Mouse (Mus musculus) bone marrow, adult 2 months (tissue): Measurements from ENCODE around the gene Akap2.

ENCODE experiments used
- CTCF ChIP-seq: fragments of 200-500 bp; IDR thresholded peaks from 2 replicates; pipeline ENCODE4 v1.5.1; 2011; ENCODE audit warnings: low read length, control low read depth; ENCODE audit not compliant: control insufficient read depth, insufficient read depth
- POLR2A ChIP-seq: fragments of 200-500 bp; IDR thresholded peaks from 2 replicates; pipeline ENCODE4 v1.6.1; 2011; ENCODE audit warnings: low read depth, mild to moderate bottlenecking, control low read depth, low read length, borderline replicate concordance; ENCODE audit not compliant: control insufficient read depth

DNA sequence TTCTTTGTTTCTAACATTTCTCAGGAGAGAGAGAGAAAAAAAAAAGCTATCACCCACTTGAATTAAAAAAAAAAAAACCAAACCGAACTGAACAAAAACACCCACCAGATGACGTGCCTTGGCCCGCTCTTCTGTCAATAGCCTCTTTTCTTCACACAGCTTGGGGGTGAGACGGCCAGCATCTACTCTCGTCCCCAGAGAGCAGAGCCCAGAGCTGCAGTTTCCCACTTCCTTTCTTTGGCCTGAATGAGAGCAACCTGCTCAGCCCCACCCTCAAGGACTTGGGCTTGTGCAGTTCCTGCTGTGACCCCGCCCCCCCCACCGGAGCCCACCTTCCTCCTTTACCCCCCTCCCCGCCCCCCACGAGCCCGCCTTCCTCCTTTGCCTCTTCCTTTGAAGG lies 150.0 kb downstream of the Akap2 start:
- TF ChIP-seq CTCF, result no peak
- no peak for TF ChIP-seq POLR2A
